Comparison of ENCODE assay signal across 26 mouse cellular contexts in the genomic region with DNA sequence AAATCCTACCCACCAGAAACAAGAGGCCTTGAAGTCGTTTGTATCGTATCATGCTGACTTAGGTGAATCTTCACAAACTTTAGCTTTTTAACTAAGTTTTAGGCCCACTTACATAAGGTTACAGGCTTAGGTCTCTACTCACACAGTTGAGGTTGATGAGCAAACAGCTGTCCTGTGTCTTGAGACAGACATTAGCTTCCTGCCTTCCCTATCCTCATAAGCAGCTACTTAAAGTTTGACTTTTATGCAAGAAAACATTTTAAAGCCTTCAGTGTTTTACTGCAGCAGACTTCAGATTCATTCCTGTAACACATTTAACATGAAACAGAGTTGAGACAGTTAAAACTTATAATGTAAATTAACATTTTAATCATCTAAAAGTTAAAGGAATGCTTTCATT. TPM values are rescaled to one million over a fixed set of nuclear protein-coding genes. Genes with fewer than 3 reads are reported as not detected.
DNase-seq lines count a peak whose midpoint lies in the region; ATAC-seq and TF ChIP-seq lines count a peak whose summit lies in the region.
"Had no signal": no experiment of that assay in that cellular context is flagged by ENCODE, and none has a peak within 500 bp of the region (broad histone marks: within the 10 kb centered on the region; RNA-seq: fewer than 3 reads in every experiment).

No protein-coding gene starts in this region.

- TF ChIP-seq POLR2A in MEL (IDR thresholded peaks at IDR 0.05; ENCODE audit: control insufficient read depth in 1 of 2, insufficient read depth in 1 of 2, low read depth in 1 of 2, low read length in 2 of 2, poor library complexity in 1 of 2): no peak

- H3K4me3 ChIP-seq in kidney, postnatal 0 days (replicated peaks; ENCODE audit: low read depth, low read length): no peak overlapping the region
- no peak overlapping the region for H3K4me3 ChIP-seq in lung, embryonic 15.5 days
- H3K4me3 ChIP-seq in MEL (ENCODE audit: control insufficient read depth in 1 of 2, insufficient read depth in 1 of 2, low read depth in 2 of 2, low read length in 2 of 2): no peak overlapping the region
- H3K4me3 ChIP-seq in liver, embryonic 15.5 days (replicated peaks): no peak overlapping the region
- H3K4me3 ChIP-seq: gastrocnemius, adult 2 months; heart, adult 2 months; heart, embryonic 12.5 days; hindbrain, embryonic 13.5 days; limb, embryonic 12.5 days; megakaryocyte, embryonic 14.5 days; midbrain, embryonic 12.5 days had no signal

- no peak overlapping the region for H3K4me2 ChIP-seq in kidney, postnatal 0 days (ENCODE audit: low read length)
- no peak overlapping the region for H3K4me2 ChIP-seq in lung, embryonic 15.5 days
- H3K4me2 ChIP-seq in liver, embryonic 15.5 days: peak overlapping the region; percentile 34; the same call in 1 of the 2 replicates
- H3K4me2 ChIP-seq: heart, embryonic 12.5 days; hindbrain, embryonic 13.5 days; limb, embryonic 12.5 days; midbrain, embryonic 12.5 days had no signal

- TF ChIP-seq CTCF in kidney, postnatal 0 days (IDR thresholded peaks at IDR 0.05; ENCODE audit: low read depth): no peak
- no peak for TF ChIP-seq CTCF in MEL (IDR thresholded peaks at IDR 0.05 in 2 of 3, conservative IDR thresholded peaks at IDR 0.05 in 1 of 3; ENCODE audit: control insufficient read depth in 1 of 3, insufficient read depth in 1 of 3, low read depth in 2 of 3, low read length in 3 of 3, poor library complexity in 1 of 3, severe bottlenecking in 1 of 3)

- DNase-seq in kidney, postnatal 0 days (ENCODE audit: low spot score): peak; percentile 65
- DNase-seq in kidney, postnatal 25 days: no peak
- DNase-seq in lung, adult 18-20 months: no peak
- DNase-seq in MEL (ENCODE audit: low read depth, low spot score): peak; percentile 18
- no peak for DNase-seq in right cerebral cortex, postnatal 14 days
- DNase-seq in gastrocnemius, postnatal 25 days: no peak
- DNase-seq: adrenal gland, postnatal 14 days; cerebellum, adult 18-20 months; cerebellum, postnatal 14 days; gastrocnemius, adult 2 months; heart, adult 2 months; heart, postnatal 4 days; lung, postnatal 4 days; retina, postnatal 1 day; right cerebral cortex, postnatal 25 days; spleen, adult 18-20 months; thymus, postnatal 14 days had no signal

- TF ChIP-seq RAD21 in MEL (IDR thresholded peaks at IDR 0.05; ENCODE audit: low read depth, low read length): no peak

- WGBS in kidney, postnatal 0 days: 62% methylated on average over 2 of the region's 2 CpGs
- 49% methylated on average over 2 of the region's 2 CpGs for WGBS in lung, embryonic 15.5 days
- 55% methylated on average over 2 of the region's 2 CpGs for WGBS in liver, embryonic 15.5 days (ENCODE audit: insufficient replicate concordance)

- no peak overlapping the region for H3K9ac ChIP-seq in kidney, postnatal 0 days (ENCODE audit: low read depth, low read length)
- H3K9ac ChIP-seq in lung, embryonic 15.5 days: no peak overlapping the region
- no peak overlapping the region for H3K9ac ChIP-seq in MEL (ENCODE audit: control insufficient read depth, low read depth, low read length, poor library complexity, severe bottlenecking)
- H3K9ac ChIP-seq in liver, embryonic 15.5 days: no peak overlapping the region
- H3K9ac ChIP-seq: heart, embryonic 12.5 days; hindbrain, embryonic 13.5 days; limb, embryonic 12.5 days; midbrain, embryonic 12.5 days had no signal

- H3K9me3 ChIP-seq in kidney, postnatal 0 days (replicated peaks; ENCODE audit: low read length): no peaks in the 10 kb centered on the region
- H3K9me3 ChIP-seq in lung, embryonic 15.5 days: no peaks in the 10 kb centered on the region
- H3K9me3 ChIP-seq in MEL (replicated peaks; ENCODE audit: insufficient read depth, low read length): no peaks in the 10 kb centered on the region
- H3K9me3 ChIP-seq in liver, embryonic 15.5 days (replicated peaks): no peaks in the 10 kb centered on the region
- H3K9me3 ChIP-seq: heart, embryonic 12.5 days; hindbrain, embryonic 13.5 days; limb, embryonic 12.5 days; megakaryocyte, embryonic 14.5 days; midbrain, embryonic 12.5 days had no signal

- no peak for TF ChIP-seq EP300 in MEL (IDR thresholded peaks at IDR 0.05; ENCODE audit: low read depth in 1 of 2, low read length in 2 of 2)

- no peak for ATAC-seq in kidney, postnatal 0 days (replicated peaks; ENCODE audit: low FRiP score, low read depth)
- ATAC-seq in lung, embryonic 15.5 days (ENCODE audit: borderline replicate concordance, extremely low read depth, low FRiP score, low TSS enrichment): peak; percentile 66; the same call in 1 of the 2 replicates
- no peak for ATAC-seq in liver, embryonic 15.5 days (ENCODE audit: insufficient read depth)
- ATAC-seq: forebrain, embryonic 16.5 days; intestine, embryonic 16.5 days had no signal

- H3K27me3 ChIP-seq in kidney, postnatal 0 days (ENCODE audit: insufficient read depth, low read length): no peaks in the 10 kb centered on the region
- no peaks in the 10 kb centered on the region for H3K27me3 ChIP-seq in lung, embryonic 15.5 days
- H3K27me3 ChIP-seq in MEL (ENCODE audit: control insufficient read depth in 1 of 2, insufficient read depth in 2 of 2, low read length in 2 of 2): no peaks in the 10 kb centered on the region
- H3K27me3 ChIP-seq in liver, embryonic 15.5 days: no peaks in the 10 kb centered on the region
- H3K27me3 ChIP-seq: heart, embryonic 12.5 days; hindbrain, embryonic 13.5 days; limb, embryonic 12.5 days; megakaryocyte, embryonic 14.5 days; midbrain, embryonic 12.5 days had no signal

- H3K36me3 ChIP-seq in kidney, postnatal 0 days (ENCODE audit: insufficient read depth, low read length): no peaks in the 10 kb centered on the region
- no peaks in the 10 kb centered on the region for H3K36me3 ChIP-seq in lung, embryonic 15.5 days
- H3K36me3 ChIP-seq in MEL (ENCODE audit: control insufficient read depth in 1 of 2, insufficient read depth in 2 of 2, low read length in 2 of 2): peaks cover 0 to 23% of the 10 kb centered on the region in 2 experiments; a peak in 3 of 4 replicates
- peaks cover 5% of the 10 kb centered on the region for H3K36me3 ChIP-seq in liver, embryonic 15.5 days (replicated peaks)
- H3K36me3 ChIP-seq: hindbrain, embryonic 13.5 days; midbrain, embryonic 12.5 days had no signal

- no peaks in the 10 kb centered on the region for H3K79me2 ChIP-seq in MEL (ENCODE audit: control insufficient read depth, insufficient read depth, low read length, poor library complexity)

- no peaks in the 10 kb centered on the region; the same call in 1 of the 2 replicates for H3K4me1 ChIP-seq in kidney, postnatal 0 days (replicated peaks; ENCODE audit: insufficient read depth, low read length)
- H3K4me1 ChIP-seq in lung, embryonic 15.5 days: peaks cover 19% of the 10 kb centered on the region
- peaks cover 6 to 17% of the 10 kb centered on the region in 2 experiments for H3K4me1 ChIP-seq in MEL (ENCODE audit: control insufficient read depth in 1 of 2, insufficient read depth in 2 of 2, low read length in 2 of 2)
- H3K4me1 ChIP-seq in liver, embryonic 15.5 days (replicated peaks): peaks cover 80% of the 10 kb centered on the region
- H3K4me1 ChIP-seq: hindbrain, embryonic 13.5 days; limb, embryonic 12.5 days; midbrain, embryonic 12.5 days had no signal

- H3K27ac ChIP-seq in kidney, postnatal 0 days: no peak overlapping the region
- H3K27ac ChIP-seq in lung, embryonic 15.5 days: peak overlapping the region; percentile 67
- no peak overlapping the region for H3K27ac ChIP-seq in MEL (ENCODE audit: control insufficient read depth, low read depth, low read length)
- H3K27ac ChIP-seq in liver, embryonic 15.5 days (replicated peaks): peak overlapping the region; percentile 67
- H3K27ac ChIP-seq: gastrocnemius, adult 2 months; heart, adult 2 months; hindbrain, embryonic 13.5 days; limb, embryonic 12.5 days; midbrain, embryonic 12.5 days had no signal

TF ChIP-seq in MEL, 35 proteins besides CTCF, POLR2A, EP300 and RAD21:
- TF ChIP-seq NELFE (IDR thresholded peaks at IDR 0.05; ENCODE audit: low read depth, low read length): no peak

RNA-seq across cellular contexts. Expression of a gene that starts 37.0 kb away (rescaled TPM):
- 185 and 198 TPM in 2 replicates for polyA plus RNA-seq in kidney, postnatal 0 days (2015; fragmentation: Nextera tagmentation; extraction: Ambion mirVana)
- polyA plus RNA-seq in lung, embryonic 15.5 days (2015; fragmentation: Nextera tagmentation; extraction: Ambion mirVana): 156 and 185 TPM in 2 replicates
- 20.3 and 26.8 TPM in 2 replicates for total RNA-seq in MEL (2012; rRNA removed)
- 100 to 1,000 TPM in 1 of 2 experiments, 10 to 100 TPM in 1; 39.9 to 315 TPM for polyA plus RNA-seq in MEL (2012; ENCODE audit: insufficient read depth in 1 of 2, insufficient read length in 2 of 2, low read depth in 1 of 2, low replicate concordance in 2 of 2, missing spikeins in 1 of 2)
- 145 and 154 TPM in 2 replicates for polyA plus RNA-seq in liver, embryonic 15.5 days (2015; fragmentation: Nextera tagmentation; extraction: Ambion mirVana)
- 10 to 100 TPM; 89.6 to 91.9 TPM for total RNA-seq in gastrocnemius, postnatal 25 days (2021)

RNA-seq across cellular contexts. Expression of a gene that starts 46.2 kb away (rescaled TPM):
- 53.9 and 61.0 TPM in 2 replicates for polyA plus RNA-seq in kidney, postnatal 0 days (2015; fragmentation: Nextera tagmentation; extraction: Ambion mirVana)
- polyA plus RNA-seq in lung, embryonic 15.5 days (2015; fragmentation: Nextera tagmentation; extraction: Ambion mirVana): 11.5 and 12.6 TPM in 2 replicates
- total RNA-seq in MEL (2012; rRNA removed): not detected in 2 replicates
- polyA plus RNA-seq in MEL (2012; ENCODE audit: insufficient read depth in 1 of 2, insufficient read length in 2 of 2, low read depth in 1 of 2, low replicate concordance in 2 of 2, missing spikeins in 1 of 2): not detected
- polyA plus RNA-seq in liver, embryonic 15.5 days (2015; fragmentation: Nextera tagmentation; extraction: Ambion mirVana): 78.8 and 103 TPM in 2 replicates
- total RNA-seq in gastrocnemius, postnatal 25 days (2021): 1 to 10 TPM; 1.4 to 4.0 TPM

Comparison
In these comparisons a context has a peak if more than half of its experiments do, and no peak if none do; other contexts are left out.
1. DNase-seq: peak in kidney, postnatal 0 days (single experiment) and MEL (single experiment); none in kidney, postnatal 25 days (0 of 2), lung, adult 18-20 months (0 of 2), right cerebral cortex, postnatal 14 days (single experiment) and gastrocnemius, postnatal 25 days (single experiment).
2. H3K27ac ChIP-seq: peak in lung, embryonic 15.5 days (single experiment) and liver, embryonic 15.5 days (single experiment); none in kidney, postnatal 0 days (single experiment) and MEL (single experiment).
3. RNA of a gene that starts 46.2 kb away (polyA plus RNA-seq): 78.8 to 103 TPM in liver, embryonic 15.5 days, 53.9 to 61.0 TPM in kidney, postnatal 0 days and 11.5 to 12.6 TPM in lung, embryonic 15.5 days; not detected in MEL; every median in the first group is over 10 times any median in the second.